Mouse (Mus musculus): ENCODE data around the gene Zfhx3. TPM values are rescaled to one million over a fixed set of nuclear protein-coding genes. Genes with fewer than 3 reads are reported as not detected.

The Zfhx3 gene
- polyA plus RNA-seq, 2 experiments = 0.25 to 0.65 TPM

DNA sequence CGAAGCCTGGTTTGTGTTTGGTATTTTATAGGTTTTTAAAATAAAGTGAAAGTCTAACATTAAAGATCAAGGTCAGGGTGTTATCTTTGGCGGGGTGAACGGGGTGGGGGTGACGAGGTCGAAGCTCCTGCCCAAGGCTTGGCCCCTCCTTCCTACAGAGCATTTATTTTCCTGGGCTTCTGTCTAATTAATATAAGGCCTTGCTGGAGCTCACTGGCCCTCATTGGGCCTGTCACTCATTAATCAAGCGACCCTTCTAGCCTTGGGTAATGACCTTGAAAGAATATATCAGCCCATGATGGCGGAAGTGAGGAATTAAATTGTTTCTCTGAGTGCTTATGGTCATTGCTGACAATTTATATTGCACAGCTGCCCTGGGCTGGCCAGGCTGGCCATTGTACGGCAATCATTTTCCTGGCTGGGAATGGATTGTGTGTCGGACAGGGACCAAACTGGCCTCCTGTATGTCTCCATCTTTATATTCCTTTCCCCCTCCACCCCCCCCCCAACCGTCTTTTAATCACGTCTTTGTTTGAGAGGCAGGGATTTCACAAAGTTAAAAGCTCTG lies 322.2 kb downstream of the Zfhx3 start:
- 62% methylated on average over 11 of the region's 11 CpGs for WGBS (ENCODE audit: insufficient replicate concordance)
- Histone ChIP-seq H3K4me1 (replicated peaks; ENCODE audit: control insufficient read depth in 2 of 2, insufficient read depth in 2 of 2, low read length in 1 of 2) (no peaks in the 10 kb centered on the region), H3K9ac (replicated peaks) (no peak overlapping the region), H3K9me3 (ENCODE audit: control insufficient read depth, low read length) (no peaks in the 10 kb centered on the region), H3K27ac (no peak overlapping the region), H3K4me3 (ENCODE audit: insufficient read depth in 1 of 2, low read depth in 2 of 2, low read length in 2 of 2) (no peak overlapping the region), H3K36me3 (replicated peaks; ENCODE audit: control insufficient read depth, insufficient read depth, low read depth) (no peaks in the 10 kb centered on the region), H3K4me2 (ENCODE audit: low read depth) (no peak overlapping the region), H3K27me3 (ENCODE audit: control insufficient read depth, insufficient read depth, low read length) (no peaks in the 10 kb centered on the region)
- TF ChIP-seq EP300 (IDR thresholded peaks at IDR 0.05; ENCODE audit: low read depth) = no peak
- TF ChIP-seq CTCF (IDR thresholded peaks at IDR 0.05; ENCODE audit: low read depth) = no peak
- no peak for DNase-seq (ENCODE audit: low read depth in 3 of 3, low spot score in 3 of 3)
- ATAC-seq (ENCODE audit: insufficient read depth) = no peak

DNA sequence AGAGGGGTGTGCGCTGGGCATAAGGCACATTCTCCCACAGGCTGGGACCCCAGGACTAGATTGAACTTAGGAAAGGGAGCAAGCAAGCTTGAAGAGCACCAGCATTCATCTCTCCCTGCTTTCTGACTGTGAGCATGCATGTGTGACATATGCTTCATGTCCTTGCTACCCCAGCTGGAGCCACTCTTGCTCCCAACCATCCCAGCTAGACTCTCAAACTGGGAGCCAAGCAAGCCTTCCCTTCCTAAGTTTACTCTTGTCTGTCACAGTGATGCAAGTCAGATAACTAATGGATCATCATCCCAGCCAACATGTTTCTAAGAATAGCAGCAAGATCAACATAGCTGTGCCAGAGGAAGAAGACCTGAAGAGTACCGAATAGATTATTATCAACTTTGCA lies 335.5 kb downstream of the Zfhx3 start:
- DNase-seq (ENCODE audit: low read depth in 3 of 3, low spot score in 3 of 3) (no peak), ATAC-seq (ENCODE audit: insufficient read depth) (no peak)
- Histone ChIP-seq H3K27ac (no peak overlapping the region), H3K4me2 (ENCODE audit: low read depth) (no peak overlapping the region), H3K4me1 (replicated peaks; ENCODE audit: control insufficient read depth in 2 of 2, insufficient read depth in 2 of 2, low read length in 1 of 2) (no peaks in the 10 kb centered on the region), H3K4me3 (ENCODE audit: insufficient read depth in 1 of 2, low read depth in 2 of 2, low read length in 2 of 2) (no peak overlapping the region), H3K36me3 (replicated peaks; ENCODE audit: control insufficient read depth, insufficient read depth, low read depth) (no peaks in the 10 kb centered on the region), H3K9me3 (ENCODE audit: control insufficient read depth, low read length) (no peaks in the 10 kb centered on the region), H3K27me3 (ENCODE audit: control insufficient read depth, insufficient read depth, low read length) (no peaks in the 10 kb centered on the region), H3K9ac (replicated peaks) (no peak overlapping the region)
- TF ChIP-seq CTCF (IDR thresholded peaks at IDR 0.05; ENCODE audit: low read depth) = no peak
- no peak for TF ChIP-seq EP300 (IDR thresholded peaks at IDR 0.05; ENCODE audit: low read depth)
- 64% methylated on average over 2 of the region's 2 CpGs for WGBS (ENCODE audit: insufficient replicate concordance)

DNA sequence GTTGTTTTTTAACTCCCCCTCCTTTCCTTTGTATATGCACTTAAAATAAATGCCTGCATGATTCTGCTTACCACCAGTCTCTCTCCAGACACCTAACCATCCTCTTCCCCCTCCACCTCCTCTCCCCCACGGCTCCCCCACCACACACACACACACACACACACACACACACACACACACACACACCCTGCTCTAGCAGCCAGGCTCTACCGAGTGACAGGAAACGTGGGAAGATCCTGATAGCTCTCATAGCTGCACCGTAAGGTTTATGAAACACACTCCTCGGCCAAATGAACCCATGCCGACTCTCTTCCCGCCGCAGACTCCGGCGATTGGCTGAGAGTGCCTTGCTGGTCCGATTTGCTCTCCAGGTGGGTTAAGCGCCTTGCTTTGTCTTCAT lies 339.5 kb downstream of the Zfhx3 start:
- H3K36me3 ChIP-seq (replicated peaks; ENCODE audit: control insufficient read depth, insufficient read depth, low read depth) = no peaks in the 10 kb centered on the region
- no peak overlapping the region for H3K27ac ChIP-seq
- no peak for DNase-seq (ENCODE audit: low read depth in 3 of 3, low spot score in 3 of 3)
- ATAC-seq (ENCODE audit: insufficient read depth) = no peak
- no peaks in the 10 kb centered on the region for H3K9me3 ChIP-seq (ENCODE audit: control insufficient read depth, low read length)
- TF ChIP-seq EP300 (IDR thresholded peaks at IDR 0.05; ENCODE audit: low read depth) = no peak
- no peak for TF ChIP-seq CTCF (IDR thresholded peaks at IDR 0.05; ENCODE audit: low read depth)
- H3K4me2 ChIP-seq (ENCODE audit: low read depth) = no peak overlapping the region
- WGBS (ENCODE audit: insufficient replicate concordance) = 29% methylated on average over 12 of the region's 12 CpGs
- H3K27me3 ChIP-seq (ENCODE audit: control insufficient read depth, insufficient read depth, low read length) = no peaks in the 10 kb centered on the region
- no peaks in the 10 kb centered on the region for H3K4me1 ChIP-seq (replicated peaks; ENCODE audit: control insufficient read depth in 2 of 2, insufficient read depth in 2 of 2, low read length in 1 of 2)
- H3K9ac ChIP-seq (replicated peaks) = no peak overlapping the region
- H3K4me3 ChIP-seq (ENCODE audit: insufficient read depth in 1 of 2, low read depth in 2 of 2, low read length in 2 of 2) = no peak overlapping the region

DNA sequence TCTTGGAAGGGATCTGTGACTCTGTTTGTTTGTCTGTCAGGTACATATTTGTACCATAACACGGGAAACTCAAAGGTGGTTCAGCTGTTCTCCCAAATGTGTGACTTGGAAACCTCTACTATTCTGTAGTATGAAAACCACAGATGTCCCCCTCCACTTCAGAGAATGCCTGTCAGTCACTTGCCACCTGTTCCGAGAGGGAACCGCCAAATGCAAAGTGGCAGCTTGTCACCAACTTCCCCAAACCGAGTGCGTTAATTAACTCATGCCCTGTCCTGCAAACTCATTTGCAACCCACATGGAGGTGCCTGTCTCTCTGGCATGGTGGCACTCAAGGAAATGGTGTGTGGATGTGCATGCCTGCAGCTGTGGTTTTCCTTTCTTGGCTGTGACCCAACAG lies 343.7 kb downstream of the Zfhx3 start:
- Histone ChIP-seq H3K4me2 (ENCODE audit: low read depth) (no peak overlapping the region), H3K4me3 (ENCODE audit: insufficient read depth in 1 of 2, low read depth in 2 of 2, low read length in 2 of 2) (no peak overlapping the region), H3K4me1 (replicated peaks; ENCODE audit: control insufficient read depth in 2 of 2, insufficient read depth in 2 of 2, low read length in 1 of 2) (no peaks in the 10 kb centered on the region), H3K27ac (no peak overlapping the region), H3K9ac (replicated peaks) (no peak overlapping the region), H3K36me3 (replicated peaks; ENCODE audit: control insufficient read depth, insufficient read depth, low read depth) (no peaks in the 10 kb centered on the region), H3K27me3 (ENCODE audit: control insufficient read depth, insufficient read depth, low read length) (no peaks in the 10 kb centered on the region), H3K9me3 (ENCODE audit: control insufficient read depth, low read length) (no peaks in the 10 kb centered on the region)
- TF ChIP-seq CTCF (IDR thresholded peaks at IDR 0.05; ENCODE audit: low read depth) (no peak), EP300 (IDR thresholded peaks at IDR 0.05; ENCODE audit: low read depth) (no peak)
- ATAC-seq (ENCODE audit: insufficient read depth) = no peak
- 13% methylated on average over 5 of the region's 5 CpGs for WGBS (ENCODE audit: insufficient replicate concordance)
- DNase-seq (ENCODE audit: low read depth in 3 of 3, low spot score in 3 of 3) = no peak

DNA sequence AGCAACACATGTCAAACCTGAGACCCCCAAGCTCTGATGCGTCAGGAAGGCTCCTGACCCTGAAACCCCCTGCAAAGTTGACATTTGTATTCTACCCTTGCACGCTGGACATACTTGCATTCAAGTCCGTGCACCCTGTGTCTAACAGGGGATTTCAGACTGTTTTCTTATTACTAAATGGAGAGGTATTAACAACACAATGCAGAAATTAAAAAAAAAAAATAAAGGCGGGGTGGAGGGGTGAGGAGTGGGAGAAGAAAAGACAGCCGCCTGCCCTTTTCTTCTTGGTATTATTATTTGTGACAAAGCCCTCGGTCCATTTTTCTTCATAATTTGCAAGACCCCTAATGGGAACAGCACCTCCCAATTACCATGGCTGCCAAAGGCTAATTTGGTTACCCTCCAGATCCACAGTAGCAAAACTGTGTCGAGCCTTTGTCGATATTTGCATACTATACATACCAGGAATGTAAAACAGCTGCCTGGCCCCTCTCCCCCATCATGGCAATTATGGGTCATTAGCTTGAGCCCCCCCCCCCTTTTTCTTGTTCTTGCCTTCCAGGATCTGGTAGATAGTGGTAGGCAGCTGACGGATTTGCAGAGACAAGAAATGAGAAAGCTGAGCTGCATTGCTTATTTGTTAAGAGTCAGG lies 358.6 kb downstream of the Zfhx3 start:
- no peak overlapping the region for H3K9ac ChIP-seq (replicated peaks)
- no peaks in the 10 kb centered on the region for H3K27me3 ChIP-seq (ENCODE audit: control insufficient read depth, insufficient read depth, low read length)
- no peak for DNase-seq (ENCODE audit: low read depth in 3 of 3, low spot score in 3 of 3)
- H3K4me1 ChIP-seq (replicated peaks; ENCODE audit: control insufficient read depth in 2 of 2, insufficient read depth in 2 of 2, low read length in 1 of 2) = no peaks in the 10 kb centered on the region
- TF ChIP-seq CTCF (IDR thresholded peaks at IDR 0.05; ENCODE audit: low read depth) (no peak), EP300 (IDR thresholded peaks at IDR 0.05; ENCODE audit: low read depth) (no peak)
- H3K36me3 ChIP-seq (replicated peaks; ENCODE audit: control insufficient read depth, insufficient read depth, low read depth) = no peaks in the 10 kb centered on the region
- H3K27ac ChIP-seq = no peak overlapping the region
- no peak overlapping the region for H3K4me3 ChIP-seq (ENCODE audit: insufficient read depth in 1 of 2, low read depth in 2 of 2, low read length in 2 of 2)
- ATAC-seq (ENCODE audit: insufficient read depth) = no peak
- WGBS (ENCODE audit: insufficient replicate concordance) = 61% methylated on average over 9 of the region's 9 CpGs
- H3K4me2 ChIP-seq (ENCODE audit: low read depth) = no peak overlapping the region
- no peaks in the 10 kb centered on the region for H3K9me3 ChIP-seq (ENCODE audit: control insufficient read depth, low read length)

All from liver, embryonic 14.5 days (tissue).